Mouse (Mus musculus) forebrain, embryonic 15.5 days (tissue): Measurements from ENCODE around the gene Limk2. TPM values are rescaled to one million over a fixed set of nuclear protein-coding genes. Genes with fewer than 3 reads are reported as not detected.

Experiments
- ATAC-seq: fragments of 200-750 bp; cut with Nextera tagmentation; replicated peaks from 2 replicates; pipeline ENCODE4 v1.8.0; 2017; ENCODE audit warnings: mild to moderate bottlenecking, moderate TSS enrichment, moderate library complexity
- H3K27ac ChIP-seq: fragments of 300-500 bp; sonication (generic); replicated peaks from 2 replicates; pipeline ENCODE4 v1.5.1; 2015; ENCODE audit warnings: mild to moderate bottlenecking, inconsistent platforms
- H3K27me3 ChIP-seq: fragments of 300-500 bp; sonication (generic); 2 replicates; pipeline ENCODE4 v1.6.1; 2015; ENCODE audit warnings: inconsistent platforms
- H3K36me3 ChIP-seq: fragments of 300-500 bp; sonication (generic); 2 replicates; pipeline ENCODE4 v1.6.1; 2015; ENCODE audit warnings: mild to moderate bottlenecking, inconsistent platforms
- H3K4me1 ChIP-seq: fragments of 300-500 bp; sonication (generic); 2 replicates; pipeline ENCODE4 v1.6.1; 2015; ENCODE audit warnings: inconsistent platforms
- H3K4me2 ChIP-seq: fragments of 300-500 bp; sonication (generic); replicated peaks from 2 replicates; pipeline ENCODE4 v1.6.1; 2015; ENCODE audit warnings: mild to moderate bottlenecking, inconsistent platforms
- H3K4me3 ChIP-seq: fragments of 300-500 bp; sonication (generic); 2 replicates; pipeline ENCODE4 v1.5.1; 2015; ENCODE audit warnings: mild to moderate bottlenecking, inconsistent platforms
- H3K9ac ChIP-seq: fragments of 300-500 bp; sonication (generic); replicated peaks from 2 replicates; pipeline ENCODE4 v1.6.1; 2015; ENCODE audit warnings: mild to moderate bottlenecking, inconsistent platforms
- H3K9me3 ChIP-seq: fragments of 300-500 bp; sonication (generic); 2 replicates; pipeline ENCODE4 v1.6.1; 2016; ENCODE audit warnings: inconsistent platforms
- WGBS: fragments of 180-500 bp; shearing (Covaris S2); methylation state at CpG from one replicate; pipeline ENCODE4 v1.1.7; 2015; ENCODE audit warnings: mixed read lengths; 5-methylcytosine and 5-hydroxymethylcytosine counted together
- polyA plus RNA-seq: library from polyadenylated mRNA; unstranded; fragments of >200 nt; fragmentation: Nextera tagmentation; extraction: Ambion mirVana; gene quantifications from 2 replicates; pipeline ENCODE4 v1.2.1, GENCODE M21; 2015

Limk2 gene
- polyA plus RNA-seq, 1 experiment from 2014 or later, result 103 TPM

DNA sequence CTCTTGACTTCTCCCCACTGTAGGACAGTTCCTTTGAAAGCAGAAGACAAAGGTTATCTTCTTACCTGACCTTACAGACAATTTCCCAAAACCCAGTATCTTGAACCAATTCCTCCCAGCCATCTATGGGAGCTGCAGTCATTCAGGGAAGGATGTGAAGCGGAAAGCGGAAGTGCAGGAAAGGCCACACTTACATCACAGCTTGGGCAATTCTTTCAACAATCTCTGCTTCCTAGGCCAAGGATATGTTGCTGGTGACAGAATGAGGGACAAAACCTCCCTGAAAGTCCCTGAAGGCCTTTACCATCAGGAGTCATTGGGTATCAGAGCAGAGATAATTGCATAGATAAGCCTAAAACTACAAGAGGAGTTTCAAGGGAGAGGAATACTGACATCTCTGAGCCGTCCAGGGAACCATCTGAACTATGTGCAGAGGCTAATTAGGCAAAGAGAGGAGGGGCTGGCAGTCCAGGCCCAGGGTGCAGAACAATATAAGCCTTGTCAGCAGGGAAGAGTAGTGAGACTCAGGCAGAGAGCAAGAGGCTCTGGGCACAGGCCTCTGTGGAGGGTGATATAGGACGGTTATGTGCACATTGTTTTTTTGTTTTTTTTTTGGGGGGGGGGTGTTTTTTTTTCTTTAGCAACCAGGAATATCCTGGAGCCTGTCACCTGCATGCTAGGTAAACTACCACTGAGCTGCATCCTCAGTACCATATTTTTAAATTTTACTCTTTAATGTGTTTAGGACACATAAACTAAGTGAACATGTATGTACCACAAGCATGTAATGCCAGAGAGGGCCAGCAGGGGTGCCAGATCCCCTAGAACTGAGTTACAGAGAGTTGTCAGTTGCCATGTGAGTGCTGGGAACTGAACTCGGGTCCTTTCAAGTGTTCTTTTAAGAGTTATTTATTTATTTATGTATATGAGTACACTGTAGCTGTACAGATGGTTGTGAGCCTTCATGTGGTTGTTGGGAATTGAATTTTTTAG is 26.1 kb downstream of the Limk2 start:
- Histone ChIP-seq H3K9ac (no peak overlapping the region), H3K4me1 (no peaks in the 10 kb centered on the region), H3K9me3 (no peaks in the 10 kb centered on the region), H3K36me3 (0 out of 2 replicates have a peak, but pooled peaks cover 5% of the 10 kb centered on the region), H3K4me3 (no peak overlapping the region), H3K4me2 (no peak overlapping the region), H3K27me3 (no peaks in the 10 kb centered on the region), H3K27ac (no peak overlapping the region)
- ATAC-seq, result no peak
- 54% methylated on average over 5 of the region's 5 CpGs for WGBS

DNA sequence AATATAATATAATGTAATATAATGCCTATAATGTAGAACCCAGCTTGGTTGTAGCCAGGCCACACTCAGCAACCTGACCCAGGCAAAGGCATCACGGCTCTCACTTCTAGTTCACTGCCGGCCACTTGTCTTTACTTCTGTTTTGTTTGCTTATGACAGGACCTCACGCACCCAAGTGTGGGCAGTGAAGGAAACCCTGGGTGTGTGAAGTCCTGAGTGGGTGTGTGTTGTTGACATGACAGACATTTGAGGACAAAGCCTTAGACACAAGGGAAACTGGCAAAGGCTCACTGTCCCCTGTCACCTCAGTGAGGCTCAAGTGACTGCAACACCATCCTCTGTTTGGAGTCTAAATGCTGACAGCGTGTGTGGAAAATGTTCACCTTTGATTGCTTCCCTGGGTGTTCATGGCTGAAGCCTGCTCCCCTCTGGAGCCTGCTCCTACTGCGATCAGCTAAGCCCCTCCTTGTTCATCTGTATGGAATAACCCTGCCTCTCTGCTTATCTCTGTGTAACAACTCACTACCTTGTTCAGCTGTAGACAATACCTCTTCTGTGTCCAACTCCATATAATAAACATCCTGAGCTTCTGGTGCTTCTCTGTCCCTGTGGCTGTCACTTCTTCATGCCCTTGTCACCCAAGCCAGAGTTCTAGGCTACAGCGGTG is 27.7 kb downstream of the Limk2 start:
- WGBS, result 91% methylated on average over 6 of the region's 6 CpGs
- H3K9me3 ChIP-seq, result no peaks in the 10 kb centered on the region
- no peaks in the 10 kb centered on the region for H3K4me1 ChIP-seq
- no peaks in the 10 kb centered on the region for H3K27me3 ChIP-seq
- no peak overlapping the region for H3K4me3 ChIP-seq
- H3K27ac ChIP-seq, result no peak overlapping the region
- H3K9ac ChIP-seq, result no peak overlapping the region
- H3K36me3 ChIP-seq, result 0 out of 2 replicates have a peak, but pooled peaks cover 5% of the 10 kb centered on the region
- no peak for ATAC-seq
- no peak overlapping the region for H3K4me2 ChIP-seq

DNA sequence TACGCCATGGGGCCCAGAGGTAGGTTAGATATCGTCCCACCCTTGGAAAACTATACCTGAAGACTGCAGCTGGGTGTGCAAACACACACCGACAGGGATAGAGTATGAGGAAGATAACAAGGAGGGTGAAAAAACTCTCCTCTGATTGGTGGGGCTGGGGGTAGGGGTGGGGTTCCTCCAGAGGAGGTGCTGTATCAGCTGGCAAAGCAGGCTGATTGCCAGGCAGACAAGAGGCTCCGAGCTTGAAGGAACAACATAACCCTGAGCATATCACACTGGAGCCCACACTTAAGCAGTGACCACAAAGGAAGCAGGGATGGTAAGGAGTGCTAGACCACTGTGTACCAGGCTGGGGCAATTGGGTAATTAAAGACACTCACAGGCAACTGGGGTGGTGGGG is 29.6 kb downstream of the Limk2 start:
- Histone ChIP-seq H3K4me1 (peaks cover 4% of the 10 kb centered on the region), H3K27ac (no peak overlapping the region), H3K9me3 (no peaks in the 10 kb centered on the region), H3K9ac (no peak overlapping the region), H3K36me3 (0 out of 2 replicates have a peak, but pooled peaks cover 5% of the 10 kb centered on the region), H3K4me3 (no peak overlapping the region), H3K4me2 (no peak overlapping the region), H3K27me3 (no peaks in the 10 kb centered on the region)
- ATAC-seq, result no peak
- 86% methylated on average over 4 of the region's 4 CpGs for WGBS

DNA sequence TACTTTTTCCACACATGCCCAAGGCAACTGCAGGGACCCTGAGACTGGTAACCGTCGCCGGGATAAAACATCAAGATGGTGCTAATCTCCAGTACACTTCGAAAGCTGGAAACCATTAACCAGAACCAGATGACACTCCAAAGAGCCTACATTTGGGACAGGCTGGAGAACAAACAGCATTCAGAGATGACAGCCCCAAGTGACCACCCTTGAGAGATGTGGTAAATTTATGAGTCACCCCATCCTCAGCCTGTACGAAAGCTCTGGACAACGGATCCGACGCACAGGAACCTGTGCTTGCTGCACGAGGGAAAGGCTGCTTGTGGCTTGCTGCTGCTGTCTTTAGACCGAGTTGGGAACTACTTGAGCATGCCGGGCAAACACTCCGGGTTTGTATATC is 34.2 kb downstream of the Limk2 start:
- ATAC-seq, result no peak
- Histone ChIP-seq H3K9ac (no peak overlapping the region), H3K4me1 (peaks cover 40% of the 10 kb centered on the region), H3K27ac (peak overlapping the region; percentile 66), H3K4me3 (no peak overlapping the region), H3K27me3 (no peaks in the 10 kb centered on the region), H3K9me3 (no peaks in the 10 kb centered on the region), H3K36me3 (no peaks in the 10 kb centered on the region), H3K4me2 (no peak overlapping the region)
- WGBS, result 74% methylated on average over 12 of the region's 12 CpGs

DNA sequence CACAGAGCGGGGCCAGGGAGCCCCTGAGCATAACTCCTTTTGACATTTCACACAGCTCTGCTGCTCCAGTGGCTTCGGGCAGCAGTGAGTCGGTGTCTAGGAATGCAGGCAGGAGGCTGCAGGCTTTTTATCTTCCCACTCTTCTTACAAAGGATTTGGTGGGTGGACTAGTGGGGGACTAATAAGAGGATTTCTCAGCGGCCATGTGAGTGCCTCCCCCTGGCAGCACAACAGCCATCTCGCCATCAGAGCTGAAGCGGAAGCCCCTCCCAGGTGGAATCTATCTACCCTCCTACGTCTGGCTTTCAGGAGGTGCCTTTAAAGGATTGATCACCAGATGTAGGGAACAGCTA is 34.7 kb downstream of the Limk2 start:
- WGBS, result 8% methylated on average over 7 of the region's 7 CpGs
- Histone ChIP-seq H3K27ac (peak overlapping the region; percentile 66), H3K27me3 (no peaks in the 10 kb centered on the region), H3K4me3 (no peak overlapping the region), H3K4me2 (no peak overlapping the region; the same call in 1 of the 2 replicates), H3K9ac (no peak overlapping the region), H3K36me3 (no peaks in the 10 kb centered on the region), H3K9me3 (no peaks in the 10 kb centered on the region), H3K4me1 (peaks cover 45% of the 10 kb centered on the region)
- no peak for ATAC-seq

DNA sequence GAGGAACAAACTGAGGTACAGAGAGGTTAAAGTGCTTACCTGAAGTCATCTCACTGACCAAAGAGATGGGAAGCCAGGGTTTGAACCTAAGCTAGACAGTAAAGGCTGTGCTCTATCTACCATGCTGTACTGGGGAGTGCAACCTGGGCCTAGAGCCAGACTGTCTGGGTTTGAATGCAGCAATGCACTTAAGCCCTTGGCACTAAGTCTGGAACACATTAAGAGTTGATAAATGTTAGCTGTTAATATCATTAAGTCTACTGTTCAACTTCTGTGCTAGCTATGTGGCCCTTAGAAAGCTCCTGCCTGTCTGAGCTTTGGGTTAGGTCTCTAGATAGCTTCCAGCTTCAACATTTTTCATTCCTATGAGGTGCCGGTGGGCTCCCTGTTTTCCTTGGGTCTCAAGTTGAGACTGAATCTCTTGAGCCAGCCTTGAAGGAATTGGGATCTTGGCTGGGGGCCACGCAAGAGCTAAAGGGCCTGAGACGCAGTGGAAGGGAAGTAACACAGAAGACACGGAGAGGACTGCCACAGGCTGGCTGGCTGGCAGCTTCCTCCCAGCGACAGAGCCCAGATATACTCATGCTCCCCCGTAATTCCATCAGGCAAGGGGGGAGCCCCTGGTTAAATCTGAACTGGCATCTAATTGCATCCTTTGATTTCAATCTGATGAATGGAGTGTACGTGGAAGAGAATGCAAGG is 35.2 kb downstream of the Limk2 start:
- no peaks in the 10 kb centered on the region for H3K9me3 ChIP-seq
- H3K4me2 ChIP-seq, result no peak overlapping the region
- no peak overlapping the region for H3K9ac ChIP-seq
- H3K36me3 ChIP-seq, result no peaks in the 10 kb centered on the region
- 15% methylated on average over 7 of the region's 7 CpGs for whole genome bisulfite sequencing
- peaks cover 50% of the 10 kb centered on the region for H3K4me1 ChIP-seq
- H3K27ac ChIP-seq, result peak overlapping the region; percentile 66
- no peak overlapping the region for H3K4me3 ChIP-seq
- H3K27me3 ChIP-seq, result no peaks in the 10 kb centered on the region
- ATAC-seq, result no peak

DNA sequence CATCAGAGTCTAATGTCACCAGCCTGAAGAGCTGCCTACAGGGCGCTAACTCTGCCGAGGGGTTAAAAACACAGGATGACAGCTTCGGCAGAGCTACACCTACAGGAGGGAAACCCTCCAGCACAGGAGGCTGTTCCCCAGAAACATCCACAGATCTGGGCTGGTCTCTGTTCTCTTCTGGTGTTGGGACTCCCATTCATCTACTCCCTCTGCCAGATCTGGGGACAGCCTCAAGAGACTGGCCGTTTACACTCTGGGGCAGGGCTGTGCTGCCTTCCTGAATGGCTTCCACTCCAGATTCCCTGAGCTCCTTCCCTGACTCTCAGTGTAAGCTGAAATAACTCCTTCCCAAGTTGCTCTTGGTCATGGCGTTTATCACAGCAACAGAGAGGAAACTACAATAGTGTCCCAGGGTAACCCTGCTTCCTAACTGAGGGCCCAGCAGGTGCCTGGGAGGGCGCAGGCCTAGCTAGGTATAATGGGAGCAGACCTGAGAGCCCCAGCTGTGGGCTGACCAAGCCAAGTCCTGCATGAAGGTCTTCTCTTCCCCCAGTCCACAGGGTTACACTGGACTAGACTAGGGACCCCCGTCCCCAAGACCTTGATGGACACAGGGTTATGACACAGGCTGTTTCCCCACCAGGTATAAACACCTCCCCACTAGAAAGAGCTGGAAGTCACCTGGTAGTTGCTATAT is 37.2 kb downstream of the Limk2 start:
- H3K9me3 ChIP-seq, result no peaks in the 10 kb centered on the region
- no peaks in the 10 kb centered on the region for H3K36me3 ChIP-seq
- peak overlapping the region; percentile 63 for H3K4me3 ChIP-seq
- WGBS, result 24% methylated on average over 7 of the region's 7 CpGs
- H3K27me3 ChIP-seq, result no peaks in the 10 kb centered on the region
- H3K4me2 ChIP-seq, result peak overlapping the region; percentile 63
- H3K9ac ChIP-seq, result peak overlapping the region; percentile 80
- peaks cover 56% of the 10 kb centered on the region for H3K4me1 ChIP-seq
- peak overlapping the region; percentile 87 for H3K27ac ChIP-seq
- ATAC-seq, result peak; percentile 63

DNA sequence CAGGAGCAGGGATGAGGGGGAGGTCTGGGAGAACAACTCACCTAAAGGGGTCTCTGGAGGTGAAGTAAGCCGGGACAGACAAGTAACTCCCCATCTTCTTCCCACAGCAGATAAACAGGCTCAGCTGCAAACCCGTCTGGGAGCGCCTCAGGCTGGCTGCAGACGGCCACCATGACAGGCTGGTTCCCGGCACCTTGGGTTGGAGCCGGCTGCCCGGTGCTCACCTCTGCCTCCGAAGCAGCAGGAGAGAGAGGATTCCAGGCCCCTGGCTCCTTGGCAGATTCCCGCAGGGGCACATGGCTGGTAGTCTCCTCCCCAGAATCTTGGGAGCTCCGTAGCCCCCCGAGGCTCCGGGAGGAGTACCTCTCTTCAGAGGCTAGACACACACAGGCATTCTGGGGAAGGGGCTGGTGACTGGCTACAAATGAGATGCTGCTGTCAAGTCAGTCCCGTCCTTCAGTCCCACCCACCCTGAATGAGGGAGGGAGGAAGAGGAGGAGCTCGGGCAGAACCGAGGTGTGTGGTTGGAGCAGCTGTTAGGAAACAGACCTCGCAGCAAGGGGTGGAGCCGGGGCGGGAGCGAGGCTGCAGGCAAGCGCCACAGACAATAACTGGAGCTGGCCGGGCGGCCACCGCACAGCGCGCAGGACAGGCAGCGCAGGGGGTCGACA is 37.9 kb downstream of the Limk2 start:
- Histone ChIP-seq H3K27ac (peak overlapping the region; percentile 87), H3K9ac (peak overlapping the region; percentile 80), H3K4me1 (peaks cover 56% of the 10 kb centered on the region), H3K27me3 (no peaks in the 10 kb centered on the region), H3K36me3 (no peaks in the 10 kb centered on the region), H3K4me2 (peak overlapping the region; percentile 63), H3K4me3 (peak overlapping the region; percentile 63), H3K9me3 (no peaks in the 10 kb centered on the region)
- WGBS, result 1% methylated on average over 27 of the region's 27 CpGs
- peak; percentile 97 for ATAC-seq

DNA sequence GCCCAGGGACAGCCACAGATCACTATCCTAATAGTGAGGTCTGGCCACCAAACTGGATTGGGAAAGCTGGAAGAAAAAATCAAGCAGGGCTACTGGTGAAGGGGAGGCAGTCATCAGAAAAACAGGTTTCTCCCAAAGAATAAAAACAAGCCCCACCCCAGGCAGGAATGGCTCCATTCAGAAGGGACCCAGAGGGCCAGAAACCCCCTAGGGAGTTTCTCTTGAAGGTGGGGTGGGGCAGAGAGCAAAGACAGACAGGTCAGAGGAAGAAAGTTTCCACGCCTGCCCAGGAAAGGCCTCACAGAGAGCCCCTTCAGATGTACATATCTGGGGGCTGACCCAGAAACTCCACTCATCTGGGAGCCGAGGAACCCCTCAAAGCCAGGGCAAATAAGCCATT is 38.8 kb downstream of the Limk2 start:
- Histone ChIP-seq H3K9ac (peak overlapping the region; percentile 80; the same call in 1 of the 2 replicates), H3K9me3 (no peaks in the 10 kb centered on the region), H3K27ac (no peak overlapping the region), H3K36me3 (no peaks in the 10 kb centered on the region), H3K27me3 (no peaks in the 10 kb centered on the region), H3K4me3 (peak overlapping the region; percentile 63), H3K4me1 (peaks cover 56% of the 10 kb centered on the region), H3K4me2 (peak overlapping the region; percentile 63)
- 80% methylated on average over 2 of the region's 2 CpGs for WGBS
- ATAC-seq, result no peak

DNA sequence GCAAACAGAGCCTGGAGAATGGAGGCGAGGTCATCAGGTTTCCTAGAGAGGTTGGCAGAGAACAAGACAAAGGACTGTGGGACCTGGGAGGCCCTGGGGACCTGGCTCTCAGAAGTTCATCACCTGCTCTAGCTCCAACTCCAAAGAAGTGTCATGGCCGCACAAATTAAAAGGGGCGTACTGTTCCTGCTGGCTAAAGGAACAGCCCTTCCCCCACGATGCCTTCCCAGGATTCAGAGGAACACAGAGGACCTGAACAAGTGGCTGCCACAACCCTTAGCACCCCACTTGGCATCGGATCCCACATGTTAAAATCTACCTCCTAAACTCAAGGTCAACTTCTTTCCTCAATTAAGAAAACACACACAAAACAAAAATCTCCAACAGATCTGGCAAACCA is 39.5 kb downstream of the Limk2 start:
- H3K4me3 ChIP-seq, result peak overlapping the region; percentile 8; the same call in 1 of the 2 replicates
- H3K4me1 ChIP-seq, result peaks cover 52% of the 10 kb centered on the region
- no peak for ATAC-seq
- H3K36me3 ChIP-seq, result no peaks in the 10 kb centered on the region
- H3K4me2 ChIP-seq, result peak overlapping the region; percentile 63; the same call in 1 of the 2 replicates
- H3K9ac ChIP-seq, result 0 out of 2 replicates have a peak overlapping the region, but pooled peaks have one; percentile 80
- 85% methylated on average over 5 of the region's 5 CpGs for WGBS
- no peaks in the 10 kb centered on the region for H3K27me3 ChIP-seq
- no peaks in the 10 kb centered on the region for H3K9me3 ChIP-seq
- no peak overlapping the region for H3K27ac ChIP-seq

DNA sequence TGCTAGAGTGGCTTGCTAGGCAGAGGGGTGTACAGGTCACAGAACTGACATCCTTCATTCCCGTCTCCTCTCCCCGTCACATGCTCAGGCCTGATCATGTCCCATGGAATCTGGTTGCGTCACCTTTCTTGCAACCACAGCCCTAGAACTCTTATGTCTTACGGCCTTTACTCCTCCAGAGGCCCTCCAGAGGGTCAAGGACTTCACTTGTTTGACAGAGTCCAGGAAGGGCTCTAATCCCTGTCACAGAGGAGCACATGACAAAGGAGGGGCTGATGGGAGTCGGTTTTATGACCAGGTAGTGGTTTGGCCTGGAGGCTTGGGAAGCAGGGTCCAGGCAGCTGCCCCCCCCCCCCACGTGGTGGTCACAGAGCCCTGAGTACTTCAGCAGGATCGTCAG is 40.0 kb downstream of the Limk2 start:
- H3K4me1 ChIP-seq, result peaks cover 47% of the 10 kb centered on the region
- no peaks in the 10 kb centered on the region for H3K9me3 ChIP-seq
- no peak overlapping the region for H3K9ac ChIP-seq
- WGBS, result 69% methylated on average over 7 of the region's 7 CpGs
- H3K36me3 ChIP-seq, result no peaks in the 10 kb centered on the region
- ATAC-seq, result no peak
- H3K27ac ChIP-seq, result no peak overlapping the region
- H3K4me3 ChIP-seq, result no peak overlapping the region
- H3K4me2 ChIP-seq, result peak overlapping the region; percentile 63
- no peaks in the 10 kb centered on the region for H3K27me3 ChIP-seq
